Mouse (Mus musculus): ENCODE results near the gene Ctnna3. TPM values are rescaled to one million over a fixed set of nuclear protein-coding genes. Genes with fewer than 3 reads are reported as not detected.

Gene Ctnna3
- total and polyA plus RNA-seq, 3 experiments: not detected

- peak; percentile 61 for DNase-seq (ENCODE audit: low read depth, low spot score)
- H3K27ac ChIP-seq (ENCODE audit: control insufficient read depth, low read depth, low read length): no peak overlapping the region
- peak; percentile 28 for TF ChIP-seq RAD21 (IDR thresholded peaks at IDR 0.05; ENCODE audit: low read depth, low read length)
- TF ChIP-seq E2F4 (IDR thresholded peaks at IDR 0.05; ENCODE audit: borderline replicate concordance, low read depth, low read length): no peak
- TF ChIP-seq MAFK (IDR thresholded peaks at IDR 0.05; ENCODE audit: borderline replicate concordance, low read depth, low read length): peak; percentile 38; the same call in 1 of the 2 replicates
- peak; percentile 23 for TF ChIP-seq SMC3 (IDR thresholded peaks at IDR 0.05; ENCODE audit: low read depth, low read length)
- no peak for TF ChIP-seq SIN3A (IDR thresholded peaks at IDR 0.05; ENCODE audit: low read length)
- peak; percentile 97 for TF ChIP-seq TBP (IDR thresholded peaks at IDR 0.05; ENCODE audit: low read depth, low read length)
- no peak for TF ChIP-seq MAZ (IDR thresholded peaks at IDR 0.05; ENCODE audit: low read depth, low read length)
- no peak for TF ChIP-seq MEF2A (IDR thresholded peaks at IDR 0.05; ENCODE audit: extremely low read depth, insufficient replicate concordance, low read depth, low read length, poor library complexity, severe bottlenecking)
- TF ChIP-seq CTCF (IDR thresholded peaks at IDR 0.05 in 2 of 3, conservative IDR thresholded peaks at IDR 0.05 in 1 of 3; ENCODE audit: control insufficient read depth in 1 of 3, insufficient read depth in 1 of 3, low read depth in 2 of 3, low read length in 3 of 3, poor library complexity in 1 of 3, severe bottlenecking in 1 of 3): peak; percentile 32 to 42 (median 33)
These were observed 8.9 kb downstream of the Ctnna3 start for GRCm38 (mm10) chr10:63438736-63439262.

GRCm38 (mm10) chr10:63439694-63440228 is 9.9 kb downstream of the Ctnna3 start:
- peaks cover 0 to 26% of the 10 kb centered on the region in 2 experiments; a peak in 2 of 4 replicates for H3K36me3 ChIP-seq (ENCODE audit: control insufficient read depth in 1 of 2, insufficient read depth in 2 of 2, low read length in 2 of 2)
- no peak overlapping the region for H3K9ac ChIP-seq (ENCODE audit: control insufficient read depth, low read depth, low read length, poor library complexity, severe bottlenecking)
- DNase-seq (ENCODE audit: low read depth, low spot score): peak; percentile 57
- no peaks in the 10 kb centered on the region for H3K79me2 ChIP-seq (ENCODE audit: control insufficient read depth, insufficient read depth, low read length, poor library complexity)
- TF ChIP-seq ETS1 (IDR thresholded peaks at IDR 0.05; ENCODE audit: low read depth, low read length) (peak; percentile 75), TBP (IDR thresholded peaks at IDR 0.05; ENCODE audit: low read depth, low read length) (0 out of 2 replicates have a peak, but pooled peaks have one; percentile 29), UBTF (IDR thresholded peaks at IDR 0.05; ENCODE audit: borderline replicate concordance, insufficient read depth, low read depth, low read length) (no peak), GATA1 (IDR thresholded peaks at IDR 0.05; ENCODE audit: low read depth, low read length) (peak; percentile 47; the same call in 1 of the 2 replicates), MYB (IDR thresholded peaks at IDR 0.05; ENCODE audit: low read depth, low read length) (no peak), BHLHE40 (IDR thresholded peaks at IDR 0.05; ENCODE audit: borderline replicate concordance, low read depth, low read length) (peak; percentile 86), TCF12 (IDR thresholded peaks at IDR 0.05; ENCODE audit: low read depth, low read length) (peak; percentile 63; the same call in 1 of the 2 replicates), ZKSCAN1 (IDR thresholded peaks at IDR 0.05; ENCODE audit: low read depth, low read length) (no peak), EP300 (IDR thresholded peaks at IDR 0.05; ENCODE audit: low read depth in 1 of 2, low read length in 2 of 2) (peak in 1 of 2 experiments; percentile 63; a peak in 2 of 4 replicates), RCOR1 (IDR thresholded peaks at IDR 0.05; ENCODE audit: low read depth, low read length) (peak; percentile 42), JUND (IDR thresholded peaks at IDR 0.05; ENCODE audit: low read depth, low read length) (no peak), GABPA (IDR thresholded peaks at IDR 0.05; ENCODE audit: low read depth, low read length) (no peak), SMC3 (IDR thresholded peaks at IDR 0.05; ENCODE audit: low read depth, low read length) (no peak), TAL1 (IDR thresholded peaks at IDR 0.05; ENCODE audit: low read length) (peak; percentile 20; the same call in 1 of the 2 replicates)
- peak overlapping the region; percentile 29; the same call in 1 of the 2 replicates for H3K27ac ChIP-seq (ENCODE audit: control insufficient read depth, low read depth, low read length)
- H3K4me3 ChIP-seq (ENCODE audit: control insufficient read depth in 1 of 2, insufficient read depth in 1 of 2, low read depth in 2 of 2, low read length in 2 of 2): no peak overlapping the region
- H3K9me3 ChIP-seq (replicated peaks; ENCODE audit: insufficient read depth, low read length): no peaks in the 10 kb centered on the region
- H3K27me3 ChIP-seq (ENCODE audit: control insufficient read depth in 1 of 2, insufficient read depth in 2 of 2, low read length in 2 of 2): no peaks in the 10 kb centered on the region
- H3K4me1 ChIP-seq (ENCODE audit: control insufficient read depth in 1 of 2, insufficient read depth in 2 of 2, low read length in 2 of 2): peaks cover 12 to 30% of the 10 kb centered on the region in 2 experiments

More at GRCm38 (mm10) chr10:63438736-63439262, 8.9 kb downstream of the Ctnna3 start:
- H3K9me3 ChIP-seq (replicated peaks; ENCODE audit: insufficient read depth, low read length): no peaks in the 10 kb centered on the region
- peaks cover 0 to 28% of the 10 kb centered on the region in 2 experiments; a peak in 2 of 4 replicates for H3K36me3 ChIP-seq (ENCODE audit: control insufficient read depth in 1 of 2, insufficient read depth in 2 of 2, low read length in 2 of 2)
- no peaks in the 10 kb centered on the region for H3K79me2 ChIP-seq (ENCODE audit: control insufficient read depth, insufficient read depth, low read length, poor library complexity)
- peaks cover 8 to 33% of the 10 kb centered on the region in 2 experiments for H3K4me1 ChIP-seq (ENCODE audit: control insufficient read depth in 1 of 2, insufficient read depth in 2 of 2, low read length in 2 of 2)
- no peaks in the 10 kb centered on the region for H3K27me3 ChIP-seq (ENCODE audit: control insufficient read depth in 1 of 2, insufficient read depth in 2 of 2, low read length in 2 of 2)
- no peak overlapping the region for H3K9ac ChIP-seq (ENCODE audit: control insufficient read depth, low read depth, low read length, poor library complexity, severe bottlenecking)
- H3K4me3 ChIP-seq (ENCODE audit: control insufficient read depth in 1 of 2, insufficient read depth in 1 of 2, low read depth in 2 of 2, low read length in 2 of 2): no peak overlapping the region
